Mouse (Mus musculus) testis, adult 2 months (tissue): ENCODE measurements around the gene Sh2d1b1.

Experiments used
- CTCF ChIP-seq: fragments of 200-500 bp; IDR thresholded peaks from 2 replicates; pipeline ENCODE4 v1.5.1; 2012; ENCODE audit warnings: low read depth, mild to moderate bottlenecking, inconsistent platforms, low read length, moderate library complexity; ENCODE audit not compliant: control insufficient read depth, insufficient read depth, insufficient replicate concordance
- POLR2A ChIP-seq: fragments of 200-500 bp; IDR thresholded peaks from 2 replicates; pipeline ENCODE4 v1.6.1; 2012; ENCODE audit warnings: low read depth, mild to moderate bottlenecking, inconsistent platforms, low read length, moderate library complexity; ENCODE audit not compliant: control insufficient read depth

DNA sequence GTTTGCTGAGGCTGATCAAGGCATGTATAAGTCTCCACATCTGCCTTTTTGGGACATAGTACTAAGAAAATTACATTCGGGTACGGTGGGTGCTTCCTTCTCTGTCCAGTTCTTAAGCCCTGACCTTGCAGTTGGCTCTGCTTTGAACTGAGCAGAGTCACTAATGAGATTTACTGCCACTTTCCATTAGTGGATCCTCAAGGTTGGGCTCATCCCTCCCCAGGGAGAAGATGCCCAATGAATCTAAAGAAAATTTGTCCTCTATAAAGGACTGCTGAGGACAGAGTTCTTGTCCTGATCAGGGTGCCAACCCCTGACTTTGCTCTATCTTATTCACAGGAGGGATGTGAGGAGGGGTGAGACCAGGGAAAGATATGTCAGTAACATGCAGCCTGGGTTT lies 44.9 kb downstream of the Sh2d1b1 start:
- TF ChIP-seq POLR2A, result no peak
- no peak for TF ChIP-seq CTCF
